Mouse (Mus musculus) brain, embryonic 14.5 days (tissue): ENCODE results near the gene Cpne8.

Source experiments
- CTCF ChIP-seq: fragments of 200-500 bp; IDR thresholded peaks from 2 replicates; pipeline ENCODE4 v1.5.1; 2012; ENCODE audit warnings: inconsistent platforms, mild to moderate bottlenecking, moderate library complexity, borderline replicate concordance; ENCODE audit not compliant: insufficient read depth, insufficient read length; ENCODE audit errors: extremely low read depth
- POLR2A ChIP-seq: fragments of 200-500 bp; IDR thresholded peaks from 2 replicates; pipeline ENCODE4 v1.6.1; 2012; ENCODE audit warnings: mild to moderate bottlenecking, inconsistent platforms, borderline replicate concordance; ENCODE audit not compliant: poor library complexity, insufficient read depth, insufficient read length, severe bottlenecking; ENCODE audit errors: extremely low read depth

- TF ChIP-seq CTCF (no peak), POLR2A (no peak)
Observed at GRCm38 (mm10) chr15:90717717-90718116, 38.5 kb upstream of the Cpne8 start.
